Mouse (Mus musculus) spleen, postnatal 36 days (tissue): Measurements from ENCODE around the gene N4bp2l2.
"Not testable (repeated sequence)": the region's sequence is repeated elsewhere in the genome, so short reads cannot be mapped to it uniquely, and the experiment has no call there.

ENCODE experiments used
- DNase-seq, 2 experiments: peaks; one replicate each; pipeline ENCODE4 v3.0.0; 2022; ENCODE audit warnings: low spot score in 2 of 2, mixed read lengths in 1 of 2

Gene N4bp2l2

GRCm38 (mm10) chr5:150666133-150666739 lies at the start of gene N4bp2l2:
TSS of gene N4bp2l2 (minus strand) at chr5:150666183.
- DNase-seq, result not testable (repeated sequence)

GRCm38 (mm10) chr5:150713431-150713830 lies 47.4 kb upstream of the N4bp2l2 start:
- DNase-seq, result no peak

DNA sequence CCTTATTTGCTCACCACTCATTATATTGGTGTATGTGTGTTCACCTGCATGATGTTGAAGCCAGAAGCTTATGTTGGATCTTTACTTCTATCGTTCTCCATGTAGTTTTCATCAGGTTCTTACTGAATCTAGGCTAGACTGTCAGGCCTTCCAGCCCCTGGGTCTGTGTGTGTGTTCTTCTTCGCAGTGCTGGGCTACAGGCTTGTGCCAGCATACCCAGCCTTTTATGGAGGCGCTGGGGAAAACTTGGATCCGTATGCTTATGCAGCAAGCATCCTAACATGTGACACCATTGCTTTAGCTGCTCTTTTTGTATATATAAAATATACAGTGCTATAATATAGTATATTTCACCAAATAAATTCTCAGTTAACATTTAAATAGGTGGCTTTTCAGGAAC lies 45.5 kb upstream of the N4bp2l2 start:
- no peak for DNase-seq

- not testable (repeated sequence) for DNase-seq
These were observed 41.2 kb upstream of the N4bp2l2 start for GRCm38 (mm10) chr5:150707181-150707580.

DNA sequence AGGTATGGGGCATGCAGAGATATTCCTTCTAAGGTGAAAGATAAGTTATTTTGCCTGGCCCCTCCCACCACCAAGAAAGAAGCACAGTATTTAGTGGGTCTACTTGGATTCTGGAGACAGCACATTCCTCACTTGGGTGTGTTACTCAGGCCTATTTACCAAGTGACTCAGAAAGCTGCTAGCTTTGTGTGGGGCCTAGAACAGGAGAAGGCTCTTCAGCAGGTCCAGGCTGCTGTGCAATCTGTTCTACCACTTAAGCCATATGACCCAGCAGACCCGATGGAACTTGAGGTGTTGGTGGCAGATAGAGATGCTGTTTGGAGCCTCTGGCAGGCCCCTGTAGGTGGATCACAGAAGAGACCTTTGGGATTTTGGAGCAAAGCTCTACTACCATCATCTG lies 40.7 kb upstream of the N4bp2l2 start:
- DNase-seq, result not testable (repeated sequence)

GRCm38 (mm10) chr5:150702714-150703113 lies 36.7 kb upstream of the N4bp2l2 start:
- peak; percentile 22 to 32 for DNase-seq

GRCm38 (mm10) chr5:150693277-150693676 lies 27.3 kb upstream of the N4bp2l2 start:
- DNase-seq, result no peak

DNA sequence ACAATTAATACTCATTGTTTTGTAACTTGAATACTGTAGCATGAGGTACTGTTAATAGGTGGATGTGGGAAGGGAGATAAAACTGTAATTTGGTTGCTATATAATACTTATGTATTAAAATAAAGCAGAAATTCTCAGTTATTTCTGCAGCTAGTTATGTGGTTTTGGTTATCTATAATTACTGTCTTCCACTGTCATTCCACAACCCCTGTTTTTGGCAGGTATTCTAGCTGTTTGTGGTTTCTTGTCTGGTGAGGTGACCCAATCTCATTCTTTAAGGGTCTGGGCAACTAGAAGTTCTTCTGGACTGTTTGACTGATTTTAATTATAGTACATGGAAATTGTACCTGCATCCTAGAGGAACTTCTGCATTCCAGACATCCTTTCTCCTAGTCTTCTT lies 24.7 kb upstream of the N4bp2l2 start:
- no peak for DNase-seq

DNA sequence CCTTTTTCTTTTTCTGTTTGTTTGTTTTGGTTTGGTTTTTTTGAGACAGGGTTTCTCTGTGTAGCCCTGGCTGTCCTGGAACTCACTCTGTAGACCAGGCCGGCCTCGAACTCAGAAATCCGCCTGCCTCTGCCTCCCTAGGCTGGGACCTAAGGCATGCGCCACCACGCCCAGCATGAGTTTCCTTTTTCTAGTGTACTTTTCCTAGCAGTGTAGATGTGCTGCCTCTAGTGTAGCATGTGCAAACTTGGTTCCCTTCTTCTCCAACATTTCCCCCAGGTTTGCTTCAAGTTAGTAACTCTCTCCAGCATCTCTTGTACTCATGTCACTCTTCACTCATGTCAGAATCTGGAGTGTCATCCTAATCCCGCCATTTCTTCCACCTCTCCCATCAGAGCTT lies 16.9 kb upstream of the N4bp2l2 start:
- DNase-seq, result not testable (repeated sequence)

DNA sequence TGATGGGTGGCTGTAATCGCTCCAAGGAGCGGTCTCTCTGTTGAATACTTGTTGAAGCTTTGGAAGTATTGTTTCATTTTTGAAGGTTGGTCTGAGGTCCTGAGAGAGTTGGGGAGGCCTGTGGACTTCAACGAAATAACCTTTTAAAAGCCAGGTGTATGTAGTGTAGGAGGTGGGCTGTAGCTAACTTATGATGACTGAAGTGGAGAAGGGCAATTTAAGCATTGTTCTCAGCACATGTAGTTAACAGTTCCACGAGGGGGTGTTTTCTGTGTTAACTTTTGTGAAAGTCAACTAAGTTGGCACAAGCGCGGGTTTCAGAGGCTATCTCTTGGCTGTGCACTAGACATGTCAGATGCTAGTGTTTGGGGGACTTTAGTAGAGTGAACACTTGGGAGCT lies 8.9 kb upstream of the N4bp2l2 start:
- DNase-seq, result no peak

- peak; percentile 19 to 27 for DNase-seq
These were observed 8.1 kb upstream of the N4bp2l2 start for GRCm38 (mm10) chr5:150673880-150674621.

- DNase-seq, result peak; percentile 93 to 94
These were observed 7.3 kb upstream of the N4bp2l2 start, which contains the start of gene Pds5b for GRCm38 (mm10) chr5:150673153-150673835. TSS of gene Pds5b (plus strand) at chr5:150673739.

DNA sequence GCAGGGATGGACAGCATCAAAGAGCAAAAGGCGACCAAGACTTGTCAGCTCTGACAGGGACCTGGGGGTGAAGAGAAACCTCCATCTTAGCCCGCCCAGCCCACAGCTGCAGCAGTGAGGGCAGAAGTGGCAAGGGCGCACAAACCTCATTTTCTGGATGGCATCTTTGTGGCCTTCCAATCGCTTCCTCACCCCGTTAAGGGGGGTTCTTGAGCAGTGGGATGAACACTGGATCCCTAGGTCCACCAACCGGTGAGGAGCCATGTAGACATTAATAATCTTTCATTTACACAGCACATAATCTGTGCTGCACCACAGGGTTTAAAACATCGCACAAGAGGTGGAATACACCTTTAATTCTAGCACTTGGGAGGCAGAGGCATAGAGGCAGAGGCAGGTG lies 6.4 kb upstream of the N4bp2l2 start:
- no peak for DNase-seq

DNA sequence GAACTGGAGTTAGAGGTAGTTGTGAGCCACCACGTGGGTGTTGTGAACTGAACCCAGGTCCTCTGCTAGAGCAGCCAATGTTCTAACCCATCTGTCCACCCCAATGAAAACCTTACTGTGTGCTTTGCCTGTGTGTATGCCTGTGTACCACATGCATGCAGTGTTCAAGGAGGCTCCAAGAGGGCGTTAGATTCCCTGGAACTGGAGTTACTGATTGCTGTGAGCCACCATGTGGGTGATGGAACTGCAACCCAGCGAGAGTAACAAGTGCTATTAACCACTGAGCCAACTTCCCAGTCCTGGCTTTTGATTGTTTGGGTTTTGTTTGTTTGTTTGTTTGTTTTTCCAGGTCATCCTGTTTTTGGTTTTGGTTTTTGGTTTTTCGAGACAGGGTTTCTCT lies 2.7 kb upstream of the N4bp2l2 start:
- no peak for DNase-seq

GRCm38 (mm10) chr5:150665132-150665954 lies 640 bp downstream of the N4bp2l2 start:
- DNase-seq, result peak; percentile 95 to 97

DNA sequence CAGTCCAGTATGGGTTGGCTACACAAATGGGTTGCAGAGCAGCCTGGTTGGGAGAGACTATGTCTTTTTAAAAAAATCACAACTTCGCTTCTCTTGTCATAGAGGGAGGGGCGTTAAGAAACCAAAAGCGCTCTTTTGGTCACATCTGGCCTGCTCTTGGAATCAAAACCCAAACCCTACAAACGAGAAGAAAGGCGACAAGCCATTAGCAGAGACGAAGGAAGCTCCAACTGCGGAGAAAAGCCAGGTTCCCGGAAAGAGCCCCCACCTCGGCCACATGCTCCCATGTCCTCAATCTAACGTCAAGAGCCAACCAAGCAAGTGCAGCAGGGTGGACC lies 1.2 kb downstream of the N4bp2l2 start:
- peak in 1 of 2 experiments; percentile 2 for DNase-seq

GRCm38 (mm10) chr5:150663926-150664325 lies 2.1 kb downstream of the N4bp2l2 start:
- DNase-seq, result not testable (repeated sequence)

- not testable (repeated sequence) for DNase-seq
These were observed 5.7 kb downstream of the N4bp2l2 start for GRCm38 (mm10) chr5:150660296-150660695.

DNA sequence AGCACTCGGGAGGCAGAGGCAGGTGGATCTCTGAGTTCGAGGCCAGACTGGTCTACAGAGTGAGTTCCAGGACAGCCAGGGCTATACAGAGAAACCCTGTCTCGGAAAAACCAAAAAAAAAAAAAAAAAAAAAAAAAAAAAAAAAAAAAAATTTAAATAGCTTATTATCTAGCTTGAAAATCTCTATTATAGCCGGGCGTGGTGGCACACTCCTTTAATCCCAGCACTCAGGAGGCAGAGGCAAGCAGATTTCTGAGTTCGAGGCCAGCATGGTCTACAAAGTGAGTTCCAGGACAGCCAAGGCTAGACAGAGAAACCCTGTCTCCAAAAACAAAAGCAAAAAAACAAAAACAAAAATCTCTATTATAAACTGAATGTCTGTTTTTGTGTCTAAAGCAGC lies 6.6 kb downstream of the N4bp2l2 start:
- not testable (repeated sequence) for DNase-seq

DNA sequence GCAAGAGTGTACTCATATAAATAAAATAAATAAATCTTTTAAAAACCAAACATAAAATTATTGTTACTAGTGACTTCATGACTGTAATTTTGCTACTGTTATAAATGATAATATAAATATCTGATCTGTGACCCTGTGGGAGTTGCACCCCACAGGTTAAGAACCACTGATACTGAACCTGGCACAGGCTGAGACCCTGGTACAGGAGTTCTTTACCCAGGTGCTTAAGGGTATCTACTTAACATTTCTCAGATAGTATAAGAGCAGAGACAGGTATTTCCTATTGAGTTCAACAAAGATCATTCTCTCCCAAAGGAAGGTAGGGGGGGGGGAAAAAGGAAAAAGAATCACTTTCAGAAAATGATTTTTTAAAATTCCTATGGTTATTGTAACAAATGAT lies 11.4 kb downstream of the N4bp2l2 start:
- no peak for DNase-seq

DNA sequence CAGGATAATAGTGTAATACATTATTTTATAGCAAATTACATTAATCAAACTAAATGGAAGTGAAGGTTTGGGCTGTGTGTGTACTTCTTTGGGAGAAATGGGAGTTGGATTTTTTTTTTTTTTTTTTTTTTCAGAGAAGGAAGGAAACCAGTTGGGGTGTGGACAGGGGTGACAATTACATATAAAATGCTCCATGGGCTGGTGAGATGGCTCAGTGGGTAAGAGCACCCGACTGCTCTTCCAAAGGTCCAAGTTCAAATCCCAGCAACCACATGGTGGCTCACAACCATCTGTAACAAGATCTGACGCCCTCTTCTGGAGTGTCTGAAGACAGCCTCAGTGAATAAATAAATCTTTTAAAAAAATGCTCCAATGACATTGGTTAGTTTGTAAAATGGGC lies 13.4 kb downstream of the N4bp2l2 start:
- no peak for DNase-seq

DNA sequence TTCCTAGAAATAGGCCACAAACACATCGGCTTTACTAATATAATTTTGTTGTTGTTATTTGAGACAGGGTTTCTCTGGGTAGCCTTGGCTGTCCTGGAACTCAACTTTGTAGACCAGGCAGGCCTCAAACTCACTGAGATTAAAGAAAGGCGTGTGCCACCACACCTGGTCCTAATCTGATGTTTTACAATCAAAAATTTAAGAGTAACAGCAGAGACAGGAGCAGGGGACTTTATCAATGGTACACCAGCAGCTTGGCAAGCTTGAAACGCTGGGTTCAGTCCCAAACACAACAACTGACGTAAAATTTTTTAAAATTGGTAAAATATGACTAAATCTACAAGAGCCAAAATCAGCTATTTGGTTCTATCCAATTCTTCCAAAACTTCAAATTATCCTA lies 21.1 kb downstream of the N4bp2l2 start:
- no peak for DNase-seq
